Comparison of ENCODE assay signal across 26 mouse cellular contexts in genomic region chr19:16987984-16988383, GRCm38 (mm10). TPM values are rescaled to one million over a fixed set of nuclear protein-coding genes. Genes with fewer than 3 reads are reported as not detected.
DNase-seq lines count a peak whose midpoint lies in the region; ATAC-seq and TF ChIP-seq lines count a peak whose summit lies in the region.
"Had no signal": no experiment of that assay in that cellular context is flagged by ENCODE, and none has a peak within 500 bp of the region (broad histone marks: within the 10 kb centered on the region; RNA-seq: fewer than 3 reads in every experiment).

No protein-coding gene starts in this region.

- H3K9ac ChIP-seq in hindbrain, postnatal 0 days (replicated peaks; ENCODE audit: low read length), result no peak overlapping the region
- no peak overlapping the region for H3K9ac ChIP-seq in midbrain, postnatal 0 days (replicated peaks; ENCODE audit: low read length, poor library complexity, severe bottlenecking)
- H3K9ac ChIP-seq: embryonic facial prominence, embryonic 15.5 days; forebrain, postnatal 0 days; hindbrain, embryonic 12.5 days; intestine, embryonic 15.5 days had no signal

- no peak overlapping the region for H3K4me3 ChIP-seq in hindbrain, postnatal 0 days (ENCODE audit: low read length)
- no peak overlapping the region for H3K4me3 ChIP-seq in hindbrain, embryonic 10.5 days
- no peak overlapping the region for H3K4me3 ChIP-seq in midbrain, postnatal 0 days (ENCODE audit: low read depth, low read length)
- no peak overlapping the region for H3K4me3 ChIP-seq in midbrain, embryonic 10.5 days
- H3K4me3 ChIP-seq: embryonic facial prominence, embryonic 15.5 days; hindbrain, embryonic 12.5 days; intestine, embryonic 15.5 days had no signal

- no peaks in the 10 kb centered on the region for H3K4me1 ChIP-seq in hindbrain, postnatal 0 days (ENCODE audit: insufficient read depth, low read length)
- no peaks in the 10 kb centered on the region for H3K4me1 ChIP-seq in hindbrain, embryonic 10.5 days (replicated peaks)
- no peaks in the 10 kb centered on the region for H3K4me1 ChIP-seq in midbrain, postnatal 0 days (ENCODE audit: insufficient read depth, low read length)
- no peaks in the 10 kb centered on the region for H3K4me1 ChIP-seq in midbrain, embryonic 10.5 days
- H3K4me1 ChIP-seq: embryonic facial prominence, embryonic 15.5 days; hindbrain, embryonic 12.5 days; intestine, embryonic 15.5 days had no signal

- TF ChIP-seq CTCF in hindbrain, postnatal 0 days (IDR thresholded peaks at IDR 0.05; ENCODE audit: low read depth), result no peak
- TF ChIP-seq CTCF in midbrain, postnatal 0 days (IDR thresholded peaks at IDR 0.05), result no peak

- DNase-seq in heart, adult 11 months, result peak; percentile 82
- DNase-seq in heart, postnatal 36 days, result no peak
- DNase-seq in hindbrain, postnatal 0 days (ENCODE audit: low spot score), result peak; percentile 19
- DNase-seq in hindbrain, embryonic 10.5 days (ENCODE audit: low spot score), result no peak
- DNase-seq in midbrain, postnatal 0 days (ENCODE audit: low spot score), result peak; percentile 24
- no peak for DNase-seq in midbrain, embryonic 10.5 days (ENCODE audit: low spot score)
- DNase-seq in gonadal fat pad, adult 2 months (ENCODE audit: low read depth), result peak; percentile 27
- DNase-seq in urinary bladder, adult 18-20 months (ENCODE audit: low spot score in 2 of 2), result no peak
- DNase-seq: adrenal gland, postnatal 10 days; adrenal gland, postnatal 36 days; B cell, adult 2 months; cerebellum, adult 11 months; cerebellum, adult 2 months; cerebellum, adult 9-11 months; cerebellum, postnatal 25 days; forebrain, postnatal 0 days; gastrocnemius, postnatal 25 days; kidney, adult 11 months had no signal

- WGBS in hindbrain, postnatal 0 days, result 72% methylated on average over 11 of the region's 11 CpGs
- 88% methylated on average over 11 of the region's 11 CpGs for WGBS in hindbrain, embryonic 10.5 days
- WGBS in midbrain, postnatal 0 days, result 74% methylated on average over 11 of the region's 11 CpGs
- 91% methylated on average over 11 of the region's 11 CpGs for WGBS in midbrain, embryonic 10.5 days

- H3K27ac ChIP-seq in hindbrain, postnatal 0 days, result no peak overlapping the region
- no peak overlapping the region for H3K27ac ChIP-seq in hindbrain, embryonic 10.5 days
- H3K27ac ChIP-seq in midbrain, postnatal 0 days (ENCODE audit: low read depth, low read length), result no peak overlapping the region
- no peak overlapping the region for H3K27ac ChIP-seq in midbrain, embryonic 10.5 days (replicated peaks)
- H3K27ac ChIP-seq: embryonic facial prominence, embryonic 15.5 days; hindbrain, embryonic 12.5 days; intestine, embryonic 15.5 days had no signal

- no peaks in the 10 kb centered on the region for H3K9me3 ChIP-seq in hindbrain, postnatal 0 days (ENCODE audit: low read length)
- no peaks in the 10 kb centered on the region for H3K9me3 ChIP-seq in hindbrain, embryonic 10.5 days
- H3K9me3 ChIP-seq in midbrain, postnatal 0 days (ENCODE audit: low read length), result no peaks in the 10 kb centered on the region
- no peaks in the 10 kb centered on the region for H3K9me3 ChIP-seq in midbrain, embryonic 10.5 days (replicated peaks)
- H3K9me3 ChIP-seq: embryonic facial prominence, embryonic 15.5 days; G1E; hindbrain, embryonic 12.5 days; intestine, embryonic 15.5 days had no signal

- ATAC-seq in hindbrain, postnatal 0 days, result peak; percentile 56; the same call in 1 of the 2 replicates
- ATAC-seq in midbrain, postnatal 0 days (ENCODE audit: low FRiP score), result no peak
- ATAC-seq: forebrain, embryonic 14.5 days; forebrain, postnatal 0 days; intestine, embryonic 15.5 days; Patski had no signal

- H3K36me3 ChIP-seq in hindbrain, postnatal 0 days (ENCODE audit: insufficient read depth, low read length), result no peaks in the 10 kb centered on the region
- no peaks in the 10 kb centered on the region for H3K36me3 ChIP-seq in hindbrain, embryonic 10.5 days
- no peaks in the 10 kb centered on the region for H3K36me3 ChIP-seq in midbrain, postnatal 0 days (ENCODE audit: insufficient read depth, low read length)
- no peaks in the 10 kb centered on the region for H3K36me3 ChIP-seq in midbrain, embryonic 10.5 days
- H3K36me3 ChIP-seq: embryonic facial prominence, embryonic 15.5 days; G1E; hindbrain, embryonic 12.5 days; intestine, embryonic 15.5 days had no signal

- H3K27me3 ChIP-seq in hindbrain, postnatal 0 days (ENCODE audit: insufficient read depth, low read length), result no peaks in the 10 kb centered on the region
- H3K27me3 ChIP-seq in hindbrain, embryonic 10.5 days (ENCODE audit: insufficient read depth, poor library complexity, severe bottlenecking), result no peaks in the 10 kb centered on the region
- H3K27me3 ChIP-seq in midbrain, postnatal 0 days (ENCODE audit: insufficient read depth, low read length), result no peaks in the 10 kb centered on the region
- no peaks in the 10 kb centered on the region for H3K27me3 ChIP-seq in midbrain, embryonic 10.5 days (ENCODE audit: low read depth, poor library complexity, severe bottlenecking)
- H3K27me3 ChIP-seq: CH12.LX; embryonic facial prominence, embryonic 15.5 days; hindbrain, embryonic 12.5 days; intestine, embryonic 15.5 days had no signal

- no peak overlapping the region for H3K4me2 ChIP-seq in hindbrain, postnatal 0 days (ENCODE audit: low read depth, low read length)
- H3K4me2 ChIP-seq in midbrain, postnatal 0 days (ENCODE audit: low read depth, low read length, poor library complexity, severe bottlenecking), result no peak overlapping the region
- H3K4me2 ChIP-seq: embryonic facial prominence, embryonic 15.5 days; heart, embryonic 11.5 days; hindbrain, embryonic 12.5 days; intestine, embryonic 15.5 days had no signal

- intact Hi-C loops in heart, postnatal 36 days (cut with DNase I), result no loop called here

RNA-seq across cellular contexts. Expression of gene Prune2, which starts 32.1 kb away (rescaled TPM):
- 10 to 100 TPM; 38.0 to 48.5 TPM for total RNA-seq in heart, postnatal 36 days (2021)
- 15.1 and 17.4 TPM in 2 replicates for total RNA-seq in hindbrain, postnatal 0 days (2014; rRNA removed)
- 12.4 and 14.1 TPM in 2 replicates for polyA plus RNA-seq in hindbrain, postnatal 0 days (2015; fragmentation: Nextera tagmentation; extraction: Ambion mirVana)
- polyA plus RNA-seq in hindbrain, embryonic 10.5 days (2016; fragmentation: Nextera tagmentation; extraction: Ambion mirVana), result 1.7 and 1.9 TPM in 2 replicates
- total RNA-seq in midbrain, postnatal 0 days (2014; rRNA removed), result 12.1 and 14.3 TPM in 2 replicates
- 10.8 and 12.0 TPM in 2 replicates for polyA plus RNA-seq in midbrain, postnatal 0 days (2015; fragmentation: Nextera tagmentation; extraction: Ambion mirVana)
- polyA plus RNA-seq in midbrain, embryonic 10.5 days (2016; fragmentation: Nextera tagmentation; extraction: Ambion mirVana), result 1.2 and 1.8 TPM in 2 replicates
- polyA plus RNA-seq in gonadal fat pad, adult 2 months (2012; rRNA removed), result 2.9 and 4.0 TPM in 2 replicates
- polyA plus RNA-seq: G1E had no signal

Comparison
In these comparisons a context has a peak if more than half of its experiments do, and no peak if none do; other contexts are left out.
1. DNase-seq: peak in heart, adult 11 months (single experiment), hindbrain, postnatal 0 days (single experiment), midbrain, postnatal 0 days (single experiment) and gonadal fat pad, adult 2 months (single experiment); none in heart, postnatal 36 days (0 of 2), hindbrain, embryonic 10.5 days (single experiment), midbrain, embryonic 10.5 days (single experiment) and urinary bladder, adult 18-20 months (0 of 2).